Mouse (Mus musculus): ENCODE data around the gene Tefm.

DNA sequence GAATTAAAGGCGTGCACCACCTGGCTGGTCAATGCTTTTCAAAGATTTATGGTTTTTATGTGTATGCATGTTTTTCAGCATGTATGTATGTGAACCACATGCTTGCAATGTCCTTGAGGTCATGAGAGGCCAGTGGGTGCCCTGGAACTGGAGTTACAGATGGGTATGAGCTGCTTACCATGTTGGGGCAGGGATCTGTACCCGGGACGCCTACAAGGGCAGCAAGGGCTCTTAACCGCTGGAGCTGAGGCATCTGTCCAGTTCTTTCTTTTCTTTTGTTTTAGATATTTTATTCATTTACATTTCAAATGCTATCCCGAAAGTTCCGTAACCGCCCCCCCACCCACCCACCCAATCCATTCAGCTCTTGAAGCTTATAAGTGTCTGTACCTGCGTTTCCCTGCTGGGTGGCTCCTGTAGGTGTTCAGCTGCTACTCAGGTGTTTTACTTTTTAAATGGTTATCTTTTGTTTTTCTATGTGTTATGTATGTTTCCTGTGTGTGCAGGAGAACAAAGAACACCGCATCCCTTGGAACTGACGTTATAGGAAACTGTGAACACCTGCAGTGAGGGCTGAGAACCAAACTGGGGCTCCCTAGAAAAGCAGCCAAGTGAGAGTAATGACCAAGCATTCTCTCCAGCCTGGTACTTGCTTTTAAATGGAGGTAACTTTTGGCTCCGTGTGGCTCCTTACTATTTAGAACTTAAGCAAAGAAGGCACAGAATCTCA lies 5.9 kb downstream of the Tefm start:
- no peak for TF ChIP-seq CTCF (IDR thresholded peaks at IDR 0.05; ENCODE audit: borderline replicate concordance, insufficient read depth, low read length)
- TF ChIP-seq POLR2A (IDR thresholded peaks at IDR 0.05; ENCODE audit: low read depth, low read length) = no peak
